Mouse (Mus musculus): Measurements from ENCODE around the gene Mcf2l.

The Mcf2l gene

GRCm38 (mm10) chr8:12873357-12874046 is at the start of gene Mcf2l:
TSS of gene Mcf2l (plus strand) at chr8:12873806.
- no peak for TF ChIP-seq GATA4 (IDR thresholded peaks at IDR 0.05; ENCODE audit: insufficient replicate concordance, low read length)

GRCm38 (mm10) chr8:12824562-12824961 is 49.0 kb upstream of the Mcf2l start:
- no peak for TF ChIP-seq GATA4 (IDR thresholded peaks at IDR 0.05; ENCODE audit: insufficient replicate concordance, low read length)

- TF ChIP-seq GATA4 (IDR thresholded peaks at IDR 0.05; ENCODE audit: insufficient replicate concordance, low read length), result no peak
Measured at GRCm38 (mm10) chr8:12825236-12825635, 48.4 kb upstream of the Mcf2l start.

GRCm38 (mm10) chr8:12825686-12826237 is 47.8 kb upstream of the Mcf2l start:
- no peak for TF ChIP-seq GATA4 (IDR thresholded peaks at IDR 0.05; ENCODE audit: insufficient replicate concordance, low read length)

GRCm38 (mm10) chr8:12827124-12827523 is 46.5 kb upstream of the Mcf2l start:
- no peak for TF ChIP-seq GATA4 (IDR thresholded peaks at IDR 0.05; ENCODE audit: insufficient replicate concordance, low read length)

- no peak for TF ChIP-seq GATA4 (IDR thresholded peaks at IDR 0.05; ENCODE audit: insufficient replicate concordance, low read length)
Measured at GRCm38 (mm10) chr8:12828298-12828697, 45.3 kb upstream of the Mcf2l start.

GRCm38 (mm10) chr8:12829381-12829780 is 44.2 kb upstream of the Mcf2l start:
- no peak for TF ChIP-seq GATA4 (IDR thresholded peaks at IDR 0.05; ENCODE audit: insufficient replicate concordance, low read length)

GRCm38 (mm10) chr8:12831659-12832589 is 41.7 kb upstream of the Mcf2l start:
- no peak for TF ChIP-seq GATA4 (IDR thresholded peaks at IDR 0.05; ENCODE audit: insufficient replicate concordance, low read length)

- TF ChIP-seq GATA4 (IDR thresholded peaks at IDR 0.05; ENCODE audit: insufficient replicate concordance, low read length), result no peak
Measured at GRCm38 (mm10) chr8:12833616-12834015, 40.0 kb upstream of the Mcf2l start.

GRCm38 (mm10) chr8:12840834-12841233 is 32.8 kb upstream of the Mcf2l start:
- no peak for TF ChIP-seq GATA4 (IDR thresholded peaks at IDR 0.05; ENCODE audit: insufficient replicate concordance, low read length)

GRCm38 (mm10) chr8:12842342-12842995 is 31.1 kb upstream of the Mcf2l start:
- peak; percentile 88 for TF ChIP-seq GATA4 (IDR thresholded peaks at IDR 0.05; ENCODE audit: insufficient replicate concordance, low read length)

- TF ChIP-seq GATA4 (IDR thresholded peaks at IDR 0.05; ENCODE audit: insufficient replicate concordance, low read length), result no peak
Measured at GRCm38 (mm10) chr8:12844347-12844950, 29.2 kb upstream of the Mcf2l start.

- TF ChIP-seq GATA4 (IDR thresholded peaks at IDR 0.05; ENCODE audit: insufficient replicate concordance, low read length), result no peak
Measured at GRCm38 (mm10) chr8:12846447-12846846, 27.2 kb upstream of the Mcf2l start.

GRCm38 (mm10) chr8:12851241-12851640 is 22.4 kb upstream of the Mcf2l start:
- TF ChIP-seq GATA4 (IDR thresholded peaks at IDR 0.05; ENCODE audit: insufficient replicate concordance, low read length), result no peak

GRCm38 (mm10) chr8:12856038-12856437 is 17.6 kb upstream of the Mcf2l start:
- TF ChIP-seq GATA4 (IDR thresholded peaks at IDR 0.05; ENCODE audit: insufficient replicate concordance, low read length), result no peak
